Mouse (Mus musculus) cerebellum, adult 9-11 months (tissue): Measurements from ENCODE around the gene Serp1.
A peak's percentile ranks its signal among the peaks of the same experiment; 100 is the strongest.

Experiments
- DNase-seq: peaks from one replicate; pipeline ENCODE4 v3.0.0; 2022

The Serp1 gene

GRCm38 (mm10) chr3:58525652-58526407, at the start of gene Serp1, which contains the start of gene Eif2a:
Serp1 (minus strand) TSS chr3:58525892.
Eif2a (plus strand) TSS chr3:58525821.
- DNase-seq: peak; percentile 99

- no peak for DNase-seq
These were observed 45.1 kb upstream of the Serp1 start for GRCm38 (mm10) chr3:58570821-58571220.

- DNase-seq: no peak
These were observed 35.7 kb upstream of the Serp1 start for GRCm38 (mm10) chr3:58561437-58561836.

GRCm38 (mm10) chr3:58559887-58560286, 34.2 kb upstream of the Serp1 start:
- DNase-seq: no peak

- no peak for DNase-seq
These were observed 31.0 kb upstream of the Serp1 start for GRCm38 (mm10) chr3:58556649-58557048.

GRCm38 (mm10) chr3:58552001-58552811, 26.5 kb upstream of the Serp1 start:
- no peak for DNase-seq

GRCm38 (mm10) chr3:58536573-58536972, 10.9 kb upstream of the Serp1 start:
- no peak for DNase-seq

- DNase-seq: no peak
These were observed 681 bp upstream of the Serp1 start for GRCm38 (mm10) chr3:58526408-58526737.

- no peak for DNase-seq
These were observed 526 bp downstream of the Serp1 start for GRCm38 (mm10) chr3:58525166-58525565.

- DNase-seq: no peak
These were observed 1.4 kb downstream of the Serp1 start for GRCm38 (mm10) chr3:58524246-58524645.

- DNase-seq: no peak
These were observed 2.3 kb downstream of the Serp1 start for GRCm38 (mm10) chr3:58523386-58523785.

- DNase-seq: no peak
These were observed 4.3 kb downstream of the Serp1 start for GRCm38 (mm10) chr3:58521361-58521760.

- no peak for DNase-seq
These were observed 5.4 kb downstream of the Serp1 start for GRCm38 (mm10) chr3:58520286-58520685.

- no peak for DNase-seq
These were observed 6.2 kb downstream of the Serp1 start for GRCm38 (mm10) chr3:58519536-58519935.

GRCm38 (mm10) chr3:58518962-58519361, 6.7 kb downstream of the Serp1 start:
- DNase-seq: no peak

GRCm38 (mm10) chr3:58517800-58518199, 7.9 kb downstream of the Serp1 start:
- DNase-seq: no peak

GRCm38 (mm10) chr3:58517258-58517657, 8.4 kb downstream of the Serp1 start:
- no peak for DNase-seq

GRCm38 (mm10) chr3:58516602-58516976, 9.1 kb downstream of the Serp1 start:
- no peak for DNase-seq

- DNase-seq: no peak
These were observed 9.6 kb downstream of the Serp1 start for GRCm38 (mm10) chr3:58515947-58516601.

GRCm38 (mm10) chr3:58513483-58513882, 12.2 kb downstream of the Serp1 start:
- DNase-seq: no peak

GRCm38 (mm10) chr3:58512740-58513139, 13.0 kb downstream of the Serp1 start:
- no peak for DNase-seq

GRCm38 (mm10) chr3:58511581-58511980, 14.1 kb downstream of the Serp1 start:
- DNase-seq: no peak

GRCm38 (mm10) chr3:58508020-58508750, 17.5 kb downstream of the Serp1 start:
- DNase-seq: no peak
